Mouse (Mus musculus): ENCODE measurements at regions not wholly inside any gene's neighbourhood (a gene's known extent, or its start where the extent isn't known, plus 50 kb on each side); places are given as distances from the start of the nearest gene placed in this dataset.
A peak's percentile ranks its signal among the peaks of the same experiment; 100 is the strongest.

- no peaks in the 10 kb centered on the region for H3K36me3 ChIP-seq (ENCODE audit: control insufficient read depth, insufficient read depth, low read length)
- no peak overlapping the region for H3K4me3 ChIP-seq (ENCODE audit: control insufficient read depth in 1 of 2, insufficient read depth in 1 of 2, low read depth in 1 of 2, low read length in 2 of 2)
- H3K9ac ChIP-seq (ENCODE audit: low read length), result no peak overlapping the region
- H3K27ac ChIP-seq (replicated peaks in 1 of 2; ENCODE audit: control insufficient read depth in 1 of 2, insufficient read depth in 1 of 2, low read depth in 2 of 2, low read length in 2 of 2), result no peak overlapping the region
- no peak for ATAC-seq (ENCODE audit: insufficient number of reproducible peaks, insufficient read depth, low FRiP score, low read depth)
- H3K4me2 ChIP-seq (ENCODE audit: low read length), result no peak overlapping the region
- H3K27me3 ChIP-seq (ENCODE audit: control insufficient read depth, insufficient read depth, low read length), result no peaks in the 10 kb centered on the region
- no peaks in the 10 kb centered on the region for H3K4me1 ChIP-seq (ENCODE audit: control insufficient read depth in 2 of 2, insufficient read depth in 2 of 2, low read length in 2 of 2)
- H3K9me3 ChIP-seq (ENCODE audit: control insufficient read depth, low read length), result no peaks in the 10 kb centered on the region
- 80% methylated on average over 2 of the region's 2 CpGs for WGBS
These were observed 325.7 kb downstream of the H2al1j start for GRCm38 (mm10) chrX:11653336-11653735.

- Histone ChIP-seq H3K4me1 (ENCODE audit: control insufficient read depth in 2 of 2, insufficient read depth in 2 of 2, low read length in 2 of 2) (no peaks in the 10 kb centered on the region), H3K9me3 (ENCODE audit: control insufficient read depth, low read length) (no peaks in the 10 kb centered on the region), H3K9ac (ENCODE audit: low read length) (no peak overlapping the region), H3K27me3 (ENCODE audit: control insufficient read depth, insufficient read depth, low read length) (no peaks in the 10 kb centered on the region), H3K27ac (replicated peaks in 1 of 2; ENCODE audit: control insufficient read depth in 1 of 2, insufficient read depth in 1 of 2, low read depth in 2 of 2, low read length in 2 of 2) (no peak overlapping the region), H3K4me2 (ENCODE audit: low read length) (no peak overlapping the region), H3K36me3 (ENCODE audit: control insufficient read depth, insufficient read depth, low read length) (no peaks in the 10 kb centered on the region), H3K4me3 (ENCODE audit: control insufficient read depth in 1 of 2, insufficient read depth in 1 of 2, low read depth in 1 of 2, low read length in 2 of 2) (no peak overlapping the region)
- 69% methylated on average over 5 of the region's 5 CpGs for WGBS
- no peak for ATAC-seq (ENCODE audit: insufficient number of reproducible peaks, insufficient read depth, low FRiP score, low read depth)
These were observed 327.4 kb downstream of the H2al1j start for GRCm38 (mm10) chrX:11654976-11655375.

- no peak overlapping the region for H3K9ac ChIP-seq (ENCODE audit: low read length)
- ATAC-seq (ENCODE audit: insufficient number of reproducible peaks, insufficient read depth, low FRiP score, low read depth), result no peak
- H3K4me3 ChIP-seq (ENCODE audit: control insufficient read depth in 1 of 2, insufficient read depth in 1 of 2, low read depth in 1 of 2, low read length in 2 of 2), result no peak overlapping the region
- no peaks in the 10 kb centered on the region for H3K4me1 ChIP-seq (ENCODE audit: control insufficient read depth in 2 of 2, insufficient read depth in 2 of 2, low read length in 2 of 2)
- no peaks in the 10 kb centered on the region for H3K27me3 ChIP-seq (ENCODE audit: control insufficient read depth, insufficient read depth, low read length)
- 57% methylated on average over 6 of the region's 6 CpGs for WGBS
- H3K4me2 ChIP-seq (ENCODE audit: low read length), result no peak overlapping the region
- H3K36me3 ChIP-seq (ENCODE audit: control insufficient read depth, insufficient read depth, low read length), result no peaks in the 10 kb centered on the region
- no peak overlapping the region for H3K27ac ChIP-seq (replicated peaks in 1 of 2; ENCODE audit: control insufficient read depth in 1 of 2, insufficient read depth in 1 of 2, low read depth in 2 of 2, low read length in 2 of 2)
- H3K9me3 ChIP-seq (ENCODE audit: control insufficient read depth, low read length), result no peaks in the 10 kb centered on the region
These were observed 327.8 kb downstream of the H2al1j start for GRCm38 (mm10) chrX:11655466-11655865.

- H3K9ac ChIP-seq (ENCODE audit: low read length), result no peak overlapping the region
- no peak overlapping the region for H3K4me3 ChIP-seq (ENCODE audit: control insufficient read depth in 1 of 2, insufficient read depth in 1 of 2, low read depth in 1 of 2, low read length in 2 of 2)
- 68% methylated on average over 9 of the region's 9 CpGs for WGBS
- no peaks in the 10 kb centered on the region for H3K27me3 ChIP-seq (ENCODE audit: control insufficient read depth, insufficient read depth, low read length)
- ATAC-seq (ENCODE audit: insufficient number of reproducible peaks, insufficient read depth, low FRiP score, low read depth), result no peak
- H3K4me2 ChIP-seq (ENCODE audit: low read length), result no peak overlapping the region
- H3K36me3 ChIP-seq (ENCODE audit: control insufficient read depth, insufficient read depth, low read length), result no peaks in the 10 kb centered on the region
- H3K4me1 ChIP-seq (ENCODE audit: control insufficient read depth in 2 of 2, insufficient read depth in 2 of 2, low read length in 2 of 2), result no peaks in the 10 kb centered on the region
- no peaks in the 10 kb centered on the region for H3K9me3 ChIP-seq (ENCODE audit: control insufficient read depth, low read length)
- H3K27ac ChIP-seq (replicated peaks in 1 of 2; ENCODE audit: control insufficient read depth in 1 of 2, insufficient read depth in 1 of 2, low read depth in 2 of 2, low read length in 2 of 2), result no peak overlapping the region
These were observed 330.1 kb downstream of the H2al1j start for GRCm38 (mm10) chrX:11657606-11658254.

- 41% methylated on average over 5 of the region's 6 CpGs for WGBS
- Histone ChIP-seq H3K27ac (replicated peaks in 1 of 2; ENCODE audit: control insufficient read depth in 1 of 2, insufficient read depth in 1 of 2, low read depth in 2 of 2, low read length in 2 of 2) (no peak overlapping the region), H3K4me3 (ENCODE audit: control insufficient read depth in 1 of 2, insufficient read depth in 1 of 2, low read depth in 1 of 2, low read length in 2 of 2) (no peak overlapping the region), H3K36me3 (ENCODE audit: control insufficient read depth, insufficient read depth, low read length) (no peaks in the 10 kb centered on the region), H3K9me3 (ENCODE audit: control insufficient read depth, low read length) (no peaks in the 10 kb centered on the region), H3K27me3 (ENCODE audit: control insufficient read depth, insufficient read depth, low read length) (0 out of 2 replicates have a peak, but pooled peaks cover 4% of the 10 kb centered on the region), H3K4me2 (ENCODE audit: low read length) (no peak overlapping the region), H3K4me1 (ENCODE audit: control insufficient read depth in 2 of 2, insufficient read depth in 2 of 2, low read length in 2 of 2) (peaks cover 12 to 18% of the 10 kb centered on the region in 2 experiments; a peak in 3 of 4 replicates), H3K9ac (ENCODE audit: low read length) (no peak overlapping the region)
- no peak for ATAC-seq (ENCODE audit: insufficient number of reproducible peaks, insufficient read depth, low FRiP score, low read depth)
These were observed 335.7 kb downstream of the H2al1j start for GRCm38 (mm10) chrX:11663187-11663829.

- Histone ChIP-seq H3K4me3 (ENCODE audit: control insufficient read depth in 1 of 2, insufficient read depth in 1 of 2, low read depth in 1 of 2, low read length in 2 of 2) (peak overlapping the region; percentile 48 to 55), H3K36me3 (ENCODE audit: control insufficient read depth, insufficient read depth, low read length) (no peaks in the 10 kb centered on the region), H3K4me1 (ENCODE audit: control insufficient read depth in 2 of 2, insufficient read depth in 2 of 2, low read length in 2 of 2) (peaks cover 12 to 18% of the 10 kb centered on the region in 2 experiments; a peak in 3 of 4 replicates), H3K27me3 (ENCODE audit: control insufficient read depth, insufficient read depth, low read length) (0 out of 2 replicates have a peak, but pooled peaks cover 4% of the 10 kb centered on the region), H3K9ac (ENCODE audit: low read length) (peak overlapping the region; percentile 88), H3K4me2 (ENCODE audit: low read length) (peak overlapping the region; percentile 76), H3K9me3 (ENCODE audit: control insufficient read depth, low read length) (no peaks in the 10 kb centered on the region), H3K27ac (replicated peaks in 1 of 2; ENCODE audit: control insufficient read depth in 1 of 2, insufficient read depth in 1 of 2, low read depth in 2 of 2, low read length in 2 of 2) (peak overlapping the region; percentile 91 to 92)
- peak; percentile 85 for ATAC-seq (ENCODE audit: insufficient number of reproducible peaks, insufficient read depth, low FRiP score, low read depth)
- 11% methylated on average over 34 of the region's 68 CpGs for WGBS
These were observed 336.9 kb downstream of the H2al1j start for GRCm38 (mm10) chrX:11664330-11665061.

- Histone ChIP-seq H3K9ac (ENCODE audit: low read length) (peak overlapping the region; percentile 88), H3K9me3 (ENCODE audit: control insufficient read depth, low read length) (no peaks in the 10 kb centered on the region), H3K4me2 (ENCODE audit: low read length) (peak overlapping the region; percentile 76), H3K36me3 (ENCODE audit: control insufficient read depth, insufficient read depth, low read length) (no peaks in the 10 kb centered on the region), H3K4me3 (ENCODE audit: control insufficient read depth in 1 of 2, insufficient read depth in 1 of 2, low read depth in 1 of 2, low read length in 2 of 2) (peak overlapping the region; percentile 48 to 55), H3K27me3 (ENCODE audit: control insufficient read depth, insufficient read depth, low read length) (0 out of 2 replicates have a peak, but pooled peaks cover 4% of the 10 kb centered on the region), H3K27ac (replicated peaks in 1 of 2; ENCODE audit: control insufficient read depth in 1 of 2, insufficient read depth in 1 of 2, low read depth in 2 of 2, low read length in 2 of 2) (peak overlapping the region; percentile 81 to 91), H3K4me1 (ENCODE audit: control insufficient read depth in 2 of 2, insufficient read depth in 2 of 2, low read length in 2 of 2) (peaks cover 12 to 18% of the 10 kb centered on the region in 2 experiments; a peak in 3 of 4 replicates)
- 18% methylated on average over 28 of the region's 30 CpGs for WGBS
- no peak for ATAC-seq (ENCODE audit: insufficient number of reproducible peaks, insufficient read depth, low FRiP score, low read depth)
These were observed 337.7 kb downstream of the H2al1j start for GRCm38 (mm10) chrX:11665077-11665974.
